Mouse (Mus musculus): ENCODE measurements at regions not wholly inside any gene's neighbourhood (a gene's known extent, or its start where the extent isn't known, plus 50 kb on each side); places are given as distances from the start of the nearest gene placed in this dataset.

DNA sequence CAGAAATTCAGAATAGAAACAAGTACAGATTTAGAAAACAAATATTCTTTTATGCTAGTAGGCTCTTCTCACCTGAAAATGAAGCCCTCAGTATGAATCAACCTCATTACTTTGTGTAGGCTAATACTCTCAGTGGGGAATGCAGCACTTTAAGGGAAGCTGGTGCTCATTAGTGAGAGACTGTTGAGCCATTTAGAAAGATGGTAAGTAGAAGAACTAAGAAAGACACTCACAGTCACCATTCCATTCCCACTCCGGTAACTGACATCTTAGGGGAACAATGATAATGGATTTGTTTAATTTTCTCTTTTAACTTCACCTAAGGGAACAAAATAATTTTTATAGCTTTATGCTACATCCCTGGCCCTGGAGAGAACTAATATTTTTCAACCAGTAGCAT, 648.0 kb upstream of the Nova1 start:
- DNase-seq = no peak

DNA sequence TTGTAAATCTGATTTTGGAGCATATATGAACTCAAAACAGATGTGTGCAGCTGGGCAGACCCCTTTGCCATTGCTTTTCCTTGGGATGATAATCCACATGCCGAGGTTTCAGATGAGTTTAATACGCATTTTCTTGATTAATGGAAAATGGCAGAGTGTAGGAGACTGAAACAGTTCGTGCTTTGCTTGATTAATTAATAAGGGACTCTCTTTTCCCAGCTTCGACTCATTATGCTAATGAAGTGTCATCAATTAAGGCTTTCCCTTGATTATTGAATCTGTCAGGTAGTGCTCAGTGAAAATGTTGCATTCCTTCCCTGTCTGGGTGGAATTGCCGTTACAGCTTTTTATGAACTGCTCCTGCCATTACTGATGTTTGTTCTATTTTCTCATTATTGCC, 647.2 kb upstream of the Nova1 start:
- DNase-seq = no peak

DNA sequence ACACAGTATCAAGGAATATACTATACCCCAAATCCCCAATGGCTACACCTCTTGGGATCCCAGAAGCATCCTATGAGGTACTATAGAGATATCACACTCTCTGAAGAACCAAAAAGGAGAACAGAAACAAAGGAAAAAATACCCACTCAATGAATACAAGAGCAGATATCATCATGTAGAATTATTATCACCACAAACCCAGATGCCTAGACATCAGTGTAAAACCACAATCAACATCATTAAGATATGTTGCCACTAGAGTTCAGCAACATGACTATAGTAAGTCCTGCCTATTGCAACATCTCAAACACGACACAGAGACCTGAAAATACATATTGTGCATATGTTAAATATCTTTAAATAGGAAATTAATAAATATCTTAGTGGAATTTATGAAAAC, 612.9 kb upstream of the Nova1 start:
- no peak for DNase-seq

GRCm38 (mm10) chr12:47412251-47412650, 593.5 kb upstream of the Nova1 start:
- no peak for DNase-seq

- DNase-seq = no peak
Observed at GRCm38 (mm10) chr12:47406563-47406962, 587.8 kb upstream of the Nova1 start.

GRCm38 (mm10) chr12:47406131-47406530, 587.4 kb upstream of the Nova1 start:
- DNase-seq = no peak

DNA sequence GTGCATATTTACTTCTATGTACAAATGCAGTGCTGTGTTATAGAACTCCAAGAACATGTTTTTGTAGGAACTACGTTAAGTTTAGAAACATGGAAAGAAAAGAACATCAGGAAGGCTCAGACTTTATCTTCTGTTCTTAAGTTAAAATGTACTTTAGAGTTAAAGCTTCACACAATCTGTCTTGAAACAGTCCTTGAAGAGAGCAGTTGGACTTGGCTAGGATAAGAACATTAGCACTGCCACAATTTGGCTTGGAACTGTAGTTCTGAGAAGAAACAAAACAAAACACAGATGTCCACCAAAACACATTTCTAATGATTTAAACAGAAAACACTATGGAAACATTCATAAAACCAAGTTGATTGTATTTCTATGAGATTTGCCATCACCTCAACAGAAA, 564.5 kb upstream of the Nova1 start:
- no peak for DNase-seq

DNA sequence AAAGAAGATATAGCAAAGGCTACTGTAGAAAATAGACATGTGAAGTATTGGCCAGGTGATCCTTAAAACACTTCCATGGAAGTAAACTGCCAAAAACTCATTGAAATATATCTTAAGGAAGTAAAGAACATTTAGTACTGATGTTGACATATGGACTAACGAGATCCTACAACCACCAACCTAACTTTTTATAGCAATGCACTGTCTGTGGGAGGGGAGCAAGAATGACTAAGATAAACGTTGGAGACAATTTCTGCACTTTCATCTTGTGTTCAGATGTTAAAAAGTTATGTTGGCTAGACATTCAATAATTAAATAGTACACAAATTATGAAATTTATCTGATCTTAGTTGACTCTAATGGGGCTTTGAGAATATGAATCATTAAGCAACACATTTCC, 534.5 kb upstream of the Nova1 start:
- DNase-seq = no peak

DNA sequence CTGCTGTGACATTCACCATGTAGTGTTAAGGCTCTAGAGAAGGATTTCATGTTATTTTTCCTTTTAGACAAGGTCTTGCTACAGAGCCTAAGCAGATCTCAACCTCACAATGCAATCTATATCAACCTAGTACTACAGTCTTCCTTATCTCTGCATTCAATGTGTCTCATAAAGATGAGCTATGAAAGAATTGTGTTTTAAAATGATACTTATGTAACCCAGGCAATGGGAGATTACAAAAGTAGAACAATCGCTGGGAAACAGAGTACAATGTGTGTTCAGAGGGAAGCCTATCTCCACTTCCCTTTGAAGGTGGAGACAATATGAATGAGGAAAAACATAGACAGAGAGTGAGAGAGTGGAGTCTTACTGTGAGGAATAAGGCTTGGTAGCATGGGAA, 532.5 kb upstream of the Nova1 start:
- DNase-seq = no peak

GRCm38 (mm10) chr12:47313413-47313812, 494.7 kb upstream of the Nova1 start:
- peak; percentile 18 for DNase-seq

DNA sequence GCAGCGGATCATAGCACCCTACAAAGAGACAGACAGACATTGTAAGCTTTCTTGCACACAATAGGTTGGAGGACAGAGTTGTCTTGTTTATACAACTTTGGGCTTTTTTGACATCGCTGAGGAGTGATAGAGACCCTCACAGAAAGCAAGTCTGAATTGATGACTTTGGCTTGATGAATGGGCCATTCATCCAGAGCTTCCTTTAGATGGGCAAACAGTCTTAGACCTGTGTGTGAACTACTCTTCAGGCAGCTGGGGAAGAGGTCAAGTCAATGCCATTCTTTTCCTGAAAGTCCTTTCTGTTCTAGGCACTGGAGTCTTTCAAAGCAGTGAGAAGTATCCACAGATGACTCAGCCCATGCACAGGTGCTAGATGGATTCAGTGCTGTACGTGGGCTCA, 457.2 kb upstream of the Nova1 start:
- DNase-seq = peak; percentile 2

DNA sequence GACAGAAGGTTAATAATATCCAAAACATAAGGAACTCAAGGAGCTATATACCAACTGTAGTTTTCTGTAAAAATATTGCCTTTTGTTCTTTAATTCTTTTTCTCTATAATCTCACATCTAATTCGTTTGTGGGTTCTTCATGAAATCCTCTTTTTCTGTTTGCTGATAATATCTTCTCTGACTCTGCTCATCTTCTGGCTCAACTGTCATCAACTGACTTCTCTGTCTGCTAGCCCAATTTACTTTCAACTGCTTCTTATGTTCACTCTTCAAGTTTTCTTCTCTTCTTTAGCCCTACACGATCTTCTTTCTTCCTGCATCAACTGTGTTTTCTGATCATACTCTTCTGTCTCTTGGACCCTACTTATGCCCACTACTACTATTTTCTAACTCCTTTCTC, 453.6 kb upstream of the Nova1 start:
- DNase-seq = no peak

GRCm38 (mm10) chr12:47264118-47264517, 445.4 kb upstream of the Nova1 start:
- no peak for DNase-seq

GRCm38 (mm10) chr12:47263408-47263807, 444.7 kb upstream of the Nova1 start:
- no peak for DNase-seq

DNA sequence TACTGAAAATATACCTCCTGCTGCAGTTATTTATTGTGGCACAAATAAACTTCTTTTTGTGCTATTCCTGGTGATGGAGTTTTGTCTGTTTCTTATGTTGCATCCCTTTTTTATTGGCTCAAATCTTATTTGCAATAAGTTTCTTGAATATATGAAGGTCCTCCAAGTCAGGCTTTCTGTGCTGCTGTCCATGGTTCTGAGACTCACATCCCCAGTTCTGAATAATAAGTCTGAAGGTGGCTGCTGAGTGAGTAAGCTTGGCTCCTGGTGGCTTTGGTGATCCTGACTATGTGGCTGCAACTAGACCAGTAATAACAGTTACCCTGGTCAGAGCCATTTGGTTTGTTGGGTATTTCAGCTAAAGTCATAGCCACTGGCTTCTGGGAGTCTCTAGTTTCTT, 433.6 kb upstream of the Nova1 start:
- no peak for DNase-seq

GRCm38 (mm10) chr12:47243623-47244514, 425.1 kb upstream of the Nova1 start:
- DNase-seq = no peak

- no peak for DNase-seq
Observed at GRCm38 (mm10) chr12:47220016-47220415, 401.3 kb upstream of the Nova1 start.

DNA sequence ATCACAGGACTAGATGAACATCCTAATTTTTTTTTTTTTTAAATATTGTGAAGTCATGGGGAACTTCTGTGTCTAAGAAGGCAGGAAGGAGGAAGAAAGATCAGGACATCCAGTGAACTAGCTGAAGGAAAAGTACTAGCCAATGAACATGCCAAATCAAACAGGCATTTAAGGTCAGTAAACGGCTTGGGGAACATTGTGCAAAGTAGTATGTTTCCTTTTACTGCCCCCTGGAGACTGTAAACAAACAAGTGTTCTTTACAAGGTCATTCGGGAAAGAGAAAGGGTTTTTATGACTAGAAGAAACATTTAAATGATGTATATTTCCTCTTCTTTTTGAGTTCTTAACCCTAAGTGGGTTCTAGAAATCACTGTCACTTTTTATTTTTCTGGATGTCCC, 400.6 kb upstream of the Nova1 start:
- no peak for DNase-seq

DNA sequence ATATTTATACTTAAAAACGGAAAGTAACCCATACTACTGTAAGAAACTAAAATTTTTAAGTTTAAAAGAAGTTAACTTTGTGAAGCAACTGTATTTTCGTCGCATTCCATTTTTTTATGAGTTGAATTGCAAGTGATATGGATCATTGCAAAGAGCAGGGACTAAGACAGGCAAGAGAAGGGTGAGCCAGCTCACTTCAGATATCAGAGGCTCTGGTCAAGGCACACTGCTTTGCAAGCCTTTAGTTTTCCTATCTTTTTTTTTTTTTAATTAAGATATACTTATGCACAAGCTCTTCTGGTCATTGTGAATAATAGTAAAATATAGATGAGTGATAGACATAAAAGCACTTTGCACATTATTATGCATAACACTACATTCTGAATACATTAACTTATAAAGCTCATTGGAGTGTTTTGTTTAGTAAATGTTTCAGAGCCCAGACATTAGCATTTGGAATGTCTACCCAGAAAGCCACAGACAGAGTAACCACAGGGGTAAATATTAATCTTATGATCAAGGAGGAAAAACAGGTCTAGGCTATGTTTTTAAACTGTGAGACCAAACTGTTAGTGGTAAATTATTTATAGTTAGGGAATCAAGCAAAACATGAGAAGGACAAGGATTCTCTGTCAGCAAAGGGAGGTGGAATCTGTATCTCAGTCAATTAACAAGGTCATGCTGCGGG, 392.8 kb upstream of the Nova1 start:
- no peak for DNase-seq

DNA sequence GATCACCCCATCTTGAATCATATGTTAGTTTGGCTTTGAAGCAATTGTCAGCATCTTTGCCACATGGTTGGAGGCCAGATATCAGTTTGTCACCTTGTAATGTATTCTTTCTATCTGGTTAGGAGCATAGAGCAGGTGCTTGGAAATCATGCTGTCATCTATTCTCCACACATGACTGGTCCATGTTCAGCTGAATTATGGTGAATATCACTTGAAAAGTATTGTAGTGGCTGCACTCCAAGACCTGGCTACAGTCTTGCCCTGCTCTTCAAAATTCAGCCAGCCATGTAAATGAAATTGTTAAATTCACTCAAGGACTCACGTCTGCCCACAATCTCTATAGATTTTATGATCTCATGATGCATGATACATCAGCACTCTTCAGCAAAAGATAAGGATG, 384.2 kb upstream of the Nova1 start:
- DNase-seq = no peak

DNA sequence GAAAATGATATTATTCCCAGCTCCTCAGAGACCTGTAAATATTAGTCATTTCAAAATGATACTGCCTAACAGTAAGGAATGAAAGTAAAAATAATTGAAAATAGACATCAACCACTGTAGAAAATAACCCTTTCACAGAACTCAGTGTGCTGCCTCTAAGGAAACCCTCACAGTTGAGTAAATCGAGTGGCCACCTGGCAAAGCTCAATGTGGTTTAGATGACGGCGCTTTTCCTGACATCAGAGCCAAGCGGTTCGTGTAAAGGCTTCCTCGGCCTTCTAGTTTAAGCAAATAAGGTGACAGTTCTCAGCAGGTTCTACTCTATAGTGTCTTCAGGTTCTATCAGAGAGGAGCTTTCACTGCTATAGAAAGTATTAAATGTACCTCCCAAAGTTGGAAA, 379.9 kb upstream of the Nova1 start:
- no peak for DNase-seq

DNA sequence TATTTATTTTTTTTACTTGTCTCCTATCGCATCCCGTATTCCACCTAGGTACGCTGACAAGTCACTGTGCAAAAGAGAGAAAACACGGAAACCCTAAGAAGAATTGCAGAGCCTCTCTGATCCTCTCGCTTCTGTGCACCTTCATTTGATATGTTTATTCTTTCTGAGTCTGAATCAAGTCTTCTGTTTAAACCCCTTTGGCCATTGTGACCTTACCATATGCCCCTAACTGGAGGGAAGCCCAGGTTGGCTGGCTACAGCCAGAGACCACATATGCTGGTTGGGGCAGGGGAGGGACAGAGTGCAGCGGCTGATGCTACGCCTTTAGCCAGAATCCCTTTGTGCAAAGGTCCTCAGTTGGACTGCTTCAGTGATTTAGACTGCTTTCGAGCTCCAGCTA, 346.0 kb upstream of the Nova1 start:
- DNase-seq = peak; percentile 2

- peak; percentile 72 for DNase-seq
Observed at GRCm38 (mm10) chr12:47164031-47164717, 345.4 kb upstream of the Nova1 start.

DNA sequence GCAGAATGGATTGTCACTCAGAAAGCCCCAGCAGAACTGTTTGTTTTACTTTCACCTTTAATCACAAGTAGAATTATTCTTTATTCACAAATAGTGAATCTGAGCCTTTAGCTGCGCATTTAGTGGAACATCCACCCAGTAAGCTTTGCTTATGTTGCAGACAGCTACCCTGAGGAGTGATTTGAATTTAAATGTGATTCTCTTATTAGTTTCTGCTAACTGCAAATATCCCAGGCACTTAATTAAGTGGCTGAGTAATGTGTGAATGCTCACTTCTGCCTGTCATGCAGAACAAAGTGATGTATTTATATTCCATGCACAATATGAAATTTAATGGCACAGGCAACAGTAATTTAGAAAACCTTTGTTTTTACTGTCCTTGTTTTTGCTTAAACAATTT, 344.4 kb upstream of the Nova1 start:
- DNase-seq = no peak
